Mouse (Mus musculus) embryonic facial prominence, embryonic 14.5 days (tissue): ENCODE results near the gene Ppm1f. TPM values are rescaled to one million over a fixed set of nuclear protein-coding genes. Genes with fewer than 3 reads are reported as not detected.

Experiments
- ATAC-seq: fragments of 200-750 bp; cut with Nextera tagmentation; 2 replicates; pipeline ENCODE4 v1.8.0; 2017; ENCODE audit warnings: low read depth, moderate number of reproducible peaks, moderate TSS enrichment
- DNase-seq: peaks from one replicate; pipeline ENCODE4 v3.0.0-alpha.2; 2015; ENCODE audit warnings: low spot score
- H3K27ac ChIP-seq: fragments of 300-500 bp; sonication (generic); replicated peaks from 2 replicates; pipeline ENCODE4 v1.5.1; 2014; ENCODE audit warnings: low read depth, mild to moderate bottlenecking, low read length, moderate library complexity
- H3K27me3 ChIP-seq: fragments of 300-500 bp; sonication (generic); replicated peaks from 2 replicates; pipeline ENCODE4 v1.6.1; 2014; ENCODE audit warnings: low read length; ENCODE audit not compliant: control insufficient read depth, insufficient read depth
- H3K36me3 ChIP-seq: fragments of 300-500 bp; sonication (generic); 2 replicates; pipeline ENCODE4 v1.6.1; 2014; ENCODE audit warnings: low read length, mixed read lengths; ENCODE audit not compliant: control insufficient read depth, insufficient read depth
- H3K4me1 ChIP-seq: fragments of 300-500 bp; sonication (generic); 2 replicates; pipeline ENCODE4 v1.6.1; 2014; ENCODE audit warnings: antibody characterized with exemption, low read length; ENCODE audit not compliant: control insufficient read depth, insufficient read depth
- H3K4me2 ChIP-seq: fragments of 300-500 bp; sonication (generic); 2 replicates; pipeline ENCODE4 v1.6.1; 2014; ENCODE audit warnings: low read depth, mild to moderate bottlenecking, low read length, moderate library complexity, mixed read lengths
- H3K4me3 ChIP-seq: fragments of 300-500 bp; sonication (generic); 2 replicates; pipeline ENCODE4 v1.5.1; 2014; ENCODE audit warnings: low read depth, mild to moderate bottlenecking, low read length
- H3K9ac ChIP-seq: fragments of 300-500 bp; sonication (generic); 2 replicates; pipeline ENCODE4 v1.6.1; 2014; ENCODE audit warnings: low read depth, mild to moderate bottlenecking, low read length, moderate library complexity, mixed read lengths
- H3K9me3 ChIP-seq: fragments of 300-500 bp; sonication (generic); 2 replicates; pipeline ENCODE4 v1.6.1; 2016; ENCODE audit warnings: low read length; ENCODE audit not compliant: control insufficient read depth
- WGBS: fragments of 180-500 bp; shearing (Covaris S2); extraction: QIAGEN DNeasy Blood & Tissue Kit; methylation state at CpG from one replicate; pipeline ENCODE4 v1.1.7; 2014; 5-methylcytosine and 5-hydroxymethylcytosine counted together
- polyA plus RNA-seq: library from polyadenylated mRNA; unstranded; fragments of >200 nt; fragmentation: Nextera tagmentation; extraction: Ambion mirVana; gene quantifications from 2 replicates; pipeline ENCODE4 v1.2.1, GENCODE M21; 2014

The Ppm1f gene
- polyA plus RNA-seq, 1 experiment from 2014 or later, result 21.6 TPM

DNA sequence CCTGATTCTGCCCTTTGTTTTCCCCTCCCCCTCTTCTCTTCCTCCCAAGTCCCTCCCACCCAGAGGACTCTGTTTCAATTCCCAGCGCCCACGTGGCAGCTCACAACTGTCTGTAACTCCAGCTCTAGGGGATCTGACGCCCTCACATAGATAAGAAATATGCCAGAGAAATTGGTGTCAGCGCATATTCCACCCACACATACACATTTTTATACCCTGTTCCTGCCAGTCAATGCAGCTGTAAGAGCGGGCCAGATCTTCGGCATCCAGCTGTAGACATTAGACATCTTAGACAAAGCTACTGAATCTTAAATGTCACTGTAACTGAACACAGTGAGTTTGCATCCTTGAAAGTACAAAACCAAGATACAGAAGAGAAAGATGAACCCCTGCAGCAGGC lies 63.6 kb downstream of the Ppm1f start:
- no peak for ATAC-seq
- Histone ChIP-seq H3K4me1 (no peaks in the 10 kb centered on the region), H3K9ac (no peak overlapping the region), H3K27me3 (no peaks in the 10 kb centered on the region), H3K4me3 (no peak overlapping the region), H3K4me2 (no peak overlapping the region), H3K36me3 (no peaks in the 10 kb centered on the region), H3K9me3 (no peaks in the 10 kb centered on the region), H3K27ac (no peak overlapping the region)
- no peak for DNase-seq
- 85% methylated on average over 6 of the region's 6 CpGs for WGBS

DNA sequence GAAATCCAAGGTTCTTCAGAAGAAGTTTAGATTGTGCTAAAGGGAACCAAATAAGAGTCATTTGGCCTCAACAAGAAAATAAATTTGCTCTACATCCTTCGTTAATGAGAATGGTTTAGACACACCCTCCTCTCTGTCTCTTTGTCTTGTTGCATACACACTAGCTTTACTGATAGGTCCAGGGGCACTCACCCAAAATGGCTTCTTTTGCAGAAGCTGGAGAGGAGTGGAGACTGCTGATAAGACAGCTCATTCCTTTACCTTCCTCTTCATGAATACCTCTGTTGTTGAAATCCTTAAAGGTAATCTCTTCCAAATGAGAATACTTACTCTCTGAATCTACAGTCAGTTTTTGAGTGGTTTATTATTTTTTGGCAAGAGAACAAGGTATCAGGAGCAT lies 68.9 kb downstream of the Ppm1f start:
- WGBS, result 65% methylated on average over 1 of the region's 1 CpGs
- Histone ChIP-seq H3K9me3 (no peaks in the 10 kb centered on the region), H3K27me3 (no peaks in the 10 kb centered on the region), H3K4me2 (no peak overlapping the region), H3K4me3 (no peak overlapping the region), H3K9ac (no peak overlapping the region), H3K4me1 (no peaks in the 10 kb centered on the region), H3K36me3 (no peaks in the 10 kb centered on the region), H3K27ac (no peak overlapping the region)
- DNase-seq (no peak), ATAC-seq (no peak)

GRCm38 (mm10) chr16:16966290-16966689 lies 70.0 kb downstream of the Ppm1f start:
- no peak for ATAC-seq

More at GRCm38 (mm10) chr16:16966290-16966689, 70.0 kb downstream of the Ppm1f start:
- no peaks in the 10 kb centered on the region for H3K27me3 ChIP-seq
- no peak overlapping the region for H3K9ac ChIP-seq
- no peak overlapping the region for H3K4me3 ChIP-seq
- DNase-seq, result no peak
- no peaks in the 10 kb centered on the region for H3K4me1 ChIP-seq
- H3K9me3 ChIP-seq, result no peaks in the 10 kb centered on the region
- no peak overlapping the region for H3K27ac ChIP-seq
- H3K36me3 ChIP-seq, result no peaks in the 10 kb centered on the region
- no peak overlapping the region for H3K4me2 ChIP-seq

Other genes starting within 250 kb of the Ppm1f start
- 0.10 and 0.39 TPM in 2 replicates for gene Olfr19, start 220.1 kb upstream of the Ppm1f start, polyA plus RNA-seq
- 2.1 and 6.5 TPM in 2 replicates for gene Spag6l, start 67.0 kb upstream of the Ppm1f start, polyA plus RNA-seq
- gene Igll1, start 32.5 kb upstream of the Ppm1f start, polyA plus RNA-seq, result 0.45 and 0.83 TPM in 2 replicates
- 63.7 and 70.7 TPM in 2 replicates for gene Top3b, start 25.7 kb upstream of the Ppm1f start, polyA plus RNA-seq
- 1.6 and 3.6 TPM in 2 replicates for gene Vpreb1, start 25.6 kb upstream of the Ppm1f start, polyA plus RNA-seq
- 180 and 182 TPM in 2 replicates for gene Mapk1, start 86.9 kb downstream of the Ppm1f start, polyA plus RNA-seq
- 29.6 and 36.5 TPM in 2 replicates for gene Ypel1, start 173.2 kb downstream of the Ppm1f start, polyA plus RNA-seq
- 101 and 117 TPM in 2 replicates for gene Ppil2, start 214.8 kb downstream of the Ppm1f start, polyA plus RNA-seq
- gene 2610318N02Rik, start 228.7 kb downstream of the Ppm1f start, polyA plus RNA-seq, result 16.9 and 24.4 TPM in 2 replicates
- gene Sdf2l1, start 235.9 kb downstream of the Ppm1f start, polyA plus RNA-seq, result 40.9 and 47.8 TPM in 2 replicates
- 13.3 and 15.1 TPM in 2 replicates for gene Ydjc, start 248.2 kb downstream of the Ppm1f start, polyA plus RNA-seq